Mouse (Mus musculus) left cerebral cortex, adult 18-20 months (tissue): Measurements from ENCODE around the gene Ogdh. TPM values are rescaled to one million over a fixed set of nuclear protein-coding genes. Genes with fewer than 3 reads are reported as not detected.
A peak's percentile ranks its signal among the peaks of the same experiment; 100 is the strongest.
"Not testable (repeated sequence)": the region's sequence is repeated elsewhere in the genome, so short reads cannot be mapped to it uniquely, and the experiment has no call there.

Experiments
- DNase-seq, 2 experiments: peaks; one replicate each; pipeline ENCODE4 v3.0.0; 2021 to 2022; ENCODE audit warnings: low spot score in 2 of 2, mixed read lengths in 1 of 2
- total RNA-seq, 2 experiments: library from RNA; stranded (reverse); gene quantifications; 2 replicates each; pipeline ENCODE4 v1.2.3; 2021

Gene Ogdh
- total RNA-seq, 2 experiments from 2014 or later, result 228 to 260 TPM

DNA sequence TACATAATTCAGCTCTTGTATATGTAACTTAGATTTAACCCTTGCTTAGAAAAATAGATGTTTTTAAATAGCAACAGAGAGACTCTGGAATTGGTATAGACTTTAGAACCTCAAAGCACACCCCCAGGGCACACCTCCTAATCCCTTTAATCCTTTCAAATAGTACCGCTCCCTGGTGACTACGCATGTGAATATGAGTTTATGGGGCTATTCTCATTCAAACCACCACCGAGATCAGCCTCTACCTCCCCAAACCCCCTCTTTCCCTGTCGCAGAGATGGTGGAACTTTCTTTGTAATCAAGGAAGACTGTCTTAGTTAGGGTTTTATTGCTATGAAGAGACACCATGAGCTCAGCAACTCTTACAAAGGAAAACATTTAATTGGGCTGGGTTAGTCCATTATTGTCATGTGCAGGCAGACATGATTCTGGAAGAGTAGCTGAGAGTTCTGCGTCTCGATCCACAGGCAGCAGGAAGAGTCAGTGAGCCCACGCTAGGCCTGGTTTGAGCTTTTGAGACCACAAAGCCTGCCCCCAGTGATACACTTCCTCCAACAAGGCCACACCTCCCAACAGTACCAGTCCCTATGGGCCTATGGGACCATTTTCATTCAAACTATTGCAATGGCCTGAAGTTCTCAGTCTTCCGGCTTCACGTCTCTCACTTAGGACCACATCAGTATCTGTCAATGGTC lies 73.3 kb downstream of the Ogdh start:
- DNase-seq, result no peak

DNA sequence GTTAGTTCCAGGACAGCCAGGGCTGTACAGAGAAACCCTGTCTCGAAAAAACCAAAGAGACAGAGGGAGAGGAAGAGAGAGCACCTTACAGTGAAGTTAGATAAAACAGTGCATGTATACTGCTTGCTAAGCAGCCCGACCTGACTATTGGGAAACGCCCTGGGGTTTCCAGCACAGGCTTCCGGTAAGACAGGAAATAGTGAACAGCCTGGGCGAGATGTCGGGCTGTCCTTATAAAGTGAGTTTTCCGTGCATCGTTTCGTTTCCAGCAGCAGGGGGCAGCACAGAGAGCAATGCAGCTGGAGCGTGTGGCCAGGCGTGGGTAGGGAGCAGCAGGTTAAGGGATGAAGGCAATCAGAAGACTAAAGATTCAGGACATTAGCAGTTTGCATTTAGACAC lies 74.5 kb downstream of the Ogdh start:
- DNase-seq, result peak; percentile 59 to 66

- DNase-seq, result no peak
Observed at GRCm38 (mm10) chr11:6366434-6366833, 75.0 kb downstream of the Ogdh start.

DNA sequence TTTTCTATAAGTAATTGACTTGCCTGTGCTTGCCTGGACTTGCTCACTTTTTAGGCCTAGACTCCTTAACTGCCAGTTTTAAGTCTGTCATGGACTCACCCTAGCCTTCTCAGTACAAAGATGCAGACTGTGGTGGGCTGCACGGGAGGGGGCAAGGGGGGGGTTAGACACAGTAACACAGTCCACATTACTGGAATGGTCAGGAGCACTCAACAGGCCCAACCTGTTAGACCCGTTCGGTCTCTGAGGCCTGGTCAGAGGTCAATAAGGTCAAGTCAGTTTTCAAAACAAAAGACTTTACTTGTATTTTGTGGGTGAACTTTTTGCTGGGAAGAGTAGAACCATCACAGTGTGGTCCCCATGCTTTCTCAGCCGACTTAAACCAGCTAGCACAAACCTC lies 75.7 kb downstream of the Ogdh start:
- no peak for DNase-seq

DNA sequence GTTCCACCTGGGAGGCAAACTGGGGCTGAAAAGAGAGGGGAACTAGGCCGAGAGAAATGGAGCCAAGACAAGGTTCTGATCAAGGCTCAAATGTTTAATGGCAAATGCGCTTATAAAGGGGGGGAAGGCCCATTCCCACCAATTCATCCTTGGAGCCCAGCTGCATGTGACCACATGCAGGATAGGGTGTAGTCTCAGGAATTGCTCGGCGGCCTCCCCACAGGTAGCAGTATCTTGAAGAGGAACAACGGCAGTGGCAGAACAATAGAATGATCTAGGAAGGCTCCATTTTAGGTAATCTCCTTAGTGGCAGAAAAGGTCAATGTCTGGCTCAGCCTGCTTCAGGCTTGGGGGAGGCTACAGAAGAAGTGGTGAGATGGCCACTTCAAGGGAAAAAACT lies 76.6 kb downstream of the Ogdh start:
- not testable (repeated sequence) for DNase-seq

DNA sequence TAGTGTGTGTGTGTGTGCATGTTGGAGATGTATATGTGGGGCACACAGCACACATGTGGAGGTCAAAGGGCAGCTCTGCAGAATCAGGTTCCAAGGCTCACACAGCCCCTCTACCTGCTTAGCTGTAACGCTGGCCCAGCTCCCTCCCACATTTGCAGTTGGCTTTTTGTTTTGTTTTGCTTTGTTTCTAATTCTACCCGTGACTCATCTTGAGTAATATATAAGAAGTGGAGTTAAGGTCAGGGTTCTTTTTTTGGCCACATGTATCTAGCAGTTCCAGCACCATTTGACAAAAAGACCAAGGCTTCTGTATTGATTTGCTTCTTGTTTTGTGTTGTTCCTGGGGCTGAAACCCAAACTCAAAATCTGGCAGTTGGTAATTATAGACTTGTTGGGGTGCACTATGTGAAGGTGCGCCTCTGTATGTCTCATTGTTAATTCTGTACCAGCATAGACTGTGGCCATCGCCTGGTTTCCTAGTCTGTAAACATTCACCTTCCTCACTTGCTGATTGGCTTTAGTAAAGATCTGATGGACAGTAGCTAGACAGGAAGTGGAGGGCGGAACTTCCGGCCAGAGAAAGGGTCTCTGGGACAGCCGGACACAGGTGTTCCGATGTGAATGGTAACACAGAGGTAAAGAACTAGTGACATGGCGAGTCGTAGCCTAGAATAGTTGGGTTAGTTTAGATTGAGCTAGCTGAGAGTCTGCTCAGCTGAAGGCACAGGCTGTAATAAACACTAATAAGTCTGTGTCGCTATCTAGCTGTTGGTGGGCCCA lies 80.1 kb downstream of the Ogdh start:
- no peak for DNase-seq

GRCm38 (mm10) chr11:6372784-6373183 lies 81.4 kb downstream of the Ogdh start:
- no peak for DNase-seq

GRCm38 (mm10) chr11:6380916-6381315 lies 89.5 kb downstream of the Ogdh start:
- no peak for DNase-seq

DNA sequence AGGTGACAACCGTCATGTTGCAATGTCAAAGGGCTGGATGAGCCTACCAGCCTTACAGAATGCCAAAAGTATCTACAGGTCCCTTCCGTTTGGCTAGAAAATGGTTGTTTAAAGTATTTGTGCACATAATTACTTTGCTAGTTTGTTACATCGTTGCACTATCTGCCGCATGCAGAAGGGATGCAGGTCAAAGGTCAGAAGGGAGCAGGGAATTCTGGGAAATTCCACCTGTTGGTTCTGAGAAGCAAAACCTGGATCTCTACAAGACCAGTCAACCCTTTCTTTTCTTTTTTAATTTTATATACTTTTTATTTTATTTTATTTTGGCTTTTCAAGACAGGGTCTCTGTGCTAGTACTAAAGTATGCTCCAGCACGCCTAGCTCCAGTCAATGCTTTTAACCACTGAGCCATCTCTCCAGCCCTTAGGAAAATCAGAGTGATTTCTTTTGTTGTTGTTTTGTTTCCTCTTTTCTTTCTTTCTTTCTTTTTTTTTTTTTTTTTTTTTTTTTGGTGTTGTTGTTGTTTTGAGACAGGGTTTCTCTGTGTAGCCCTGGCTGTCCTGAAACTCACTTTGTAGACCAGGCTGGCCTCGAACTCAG lies 96.8 kb downstream of the Ogdh start:
- no peak for DNase-seq

DNA sequence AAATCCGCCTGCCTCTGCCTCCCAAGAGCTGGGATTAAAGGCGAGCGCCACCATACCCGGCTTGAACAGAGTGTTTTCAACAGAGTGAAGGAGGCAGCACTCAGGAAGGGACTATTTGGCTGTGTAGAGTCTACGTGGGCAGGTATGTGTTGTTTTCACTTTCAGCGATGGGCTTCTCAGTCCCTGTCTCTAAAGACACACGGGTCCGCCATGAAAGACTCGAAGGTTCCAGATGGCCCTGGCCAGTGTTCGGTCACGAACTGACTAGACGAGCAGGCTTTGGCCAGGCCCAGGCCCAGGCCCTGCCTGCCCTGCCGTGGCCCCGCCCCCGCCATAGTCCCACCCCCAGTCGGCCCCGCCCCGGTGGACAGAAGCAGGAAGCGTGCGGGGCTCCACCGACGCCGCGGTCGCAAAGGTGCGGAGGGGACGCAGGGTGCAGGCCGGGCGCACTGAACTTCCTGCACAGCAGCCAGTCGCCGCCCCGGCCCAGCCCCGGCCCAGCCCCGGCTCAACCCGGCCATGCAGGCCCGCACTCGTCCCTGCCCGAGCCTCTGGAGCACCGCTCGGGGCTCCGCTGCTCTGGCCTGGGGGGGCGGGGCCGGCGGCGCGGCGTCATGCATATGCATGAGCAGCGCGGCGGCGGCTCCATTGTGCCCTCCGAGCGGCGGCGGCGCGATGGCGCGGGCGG lies 97.4 kb downstream of the Ogdh start, which contains the start of gene Zmiz2:
TSS of gene Zmiz2 (plus strand) at position 349 of the 688 bp plus-strand sequence.
- peak; percentile 87 to 93 for DNase-seq

DNA sequence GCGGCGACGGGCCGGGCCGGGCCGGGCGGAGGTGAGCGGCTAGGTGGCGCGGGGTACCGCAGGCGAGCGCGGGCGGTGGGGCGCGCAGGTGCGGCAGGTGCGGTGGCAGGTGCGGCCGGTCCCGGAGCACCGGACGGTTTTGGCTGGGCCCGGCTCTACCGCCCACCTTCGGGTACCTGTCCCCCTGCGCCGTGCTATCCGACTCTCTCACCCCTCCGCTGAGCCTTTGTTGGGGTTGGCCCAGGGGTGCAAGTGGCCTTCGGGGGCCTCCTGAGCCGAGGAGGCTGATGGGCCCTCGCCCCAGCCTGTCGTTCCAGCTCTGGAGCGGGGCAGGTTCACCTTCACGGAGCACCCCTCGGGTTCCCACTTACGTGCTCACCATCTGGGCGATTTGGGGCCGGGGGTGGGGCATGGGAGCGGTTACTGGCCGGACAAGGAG lies 98.1 kb downstream of the Ogdh start:
- no peak for DNase-seq

- no peak for DNase-seq
Observed at GRCm38 (mm10) chr11:6390376-6391053, 99.1 kb downstream of the Ogdh start.

GRCm38 (mm10) chr11:6391516-6392276 lies 100.3 kb downstream of the Ogdh start:
- no peak for DNase-seq

DNA sequence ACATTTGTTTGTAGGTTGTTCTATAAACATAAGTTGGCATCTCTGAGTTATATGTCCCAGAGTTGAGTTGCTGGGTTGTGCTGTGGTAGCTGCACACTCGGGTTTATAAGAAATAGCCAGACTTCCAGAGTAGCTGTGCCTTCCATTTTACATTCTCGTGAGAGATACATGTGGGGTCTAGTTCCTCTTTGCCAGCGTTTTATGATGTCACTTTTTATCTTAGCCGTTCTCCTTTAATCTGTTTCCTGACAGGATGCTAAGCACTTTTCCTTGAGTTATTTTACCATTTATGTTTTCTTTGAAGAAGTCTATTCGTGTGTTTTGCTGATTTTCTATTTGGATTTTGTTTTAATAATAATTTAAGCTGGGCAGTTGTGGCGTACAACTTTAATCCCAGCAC lies 101.4 kb downstream of the Ogdh start:
- DNase-seq, result no peak

DNA sequence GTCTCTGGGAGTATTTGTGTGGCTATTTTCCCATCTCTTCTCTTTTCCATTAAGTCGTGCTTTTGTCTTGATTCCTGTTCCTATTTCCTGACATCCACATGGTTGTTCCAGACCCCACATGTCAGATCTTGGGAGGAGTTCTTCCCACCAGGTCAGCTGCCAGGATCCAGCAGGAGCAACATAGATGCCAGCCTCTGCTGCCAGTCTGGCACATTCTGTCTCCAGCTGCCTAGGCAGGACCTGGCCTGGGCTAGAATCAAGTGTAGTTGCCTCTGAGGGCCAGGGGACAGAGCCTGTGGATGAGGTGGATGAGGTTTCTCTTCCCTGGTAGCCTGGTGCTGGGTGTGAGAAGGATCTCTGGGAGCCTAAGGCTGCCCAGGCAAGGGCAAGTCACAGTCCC lies 102.4 kb downstream of the Ogdh start:
- DNase-seq, result no peak

DNA sequence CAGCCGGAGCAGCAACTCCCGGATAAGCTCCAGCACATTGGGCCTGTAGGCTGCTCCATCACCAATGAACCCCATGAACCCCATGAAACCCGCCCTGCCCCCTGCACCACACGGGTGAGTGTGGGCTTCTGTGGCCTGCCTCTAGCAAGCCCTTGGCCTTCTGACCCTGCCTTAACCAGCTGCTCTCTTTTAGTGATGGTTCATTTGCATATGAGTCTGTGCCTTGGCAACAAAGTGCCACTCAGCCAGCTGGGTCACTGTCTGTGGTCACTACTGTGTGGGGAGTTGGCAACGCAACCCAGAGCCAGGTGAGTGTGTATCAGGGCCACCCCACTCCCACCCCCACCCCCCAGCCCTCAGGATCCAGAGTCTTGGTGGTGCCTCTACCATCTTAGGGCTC lies 104.1 kb downstream of the Ogdh start:
- DNase-seq, result no peak

GRCm38 (mm10) chr11:6398141-6398540 lies 106.7 kb downstream of the Ogdh start:
- DNase-seq, result no peak

- peak; percentile 61 to 70 for DNase-seq
Observed at GRCm38 (mm10) chr11:6402515-6403510, 111.4 kb downstream of the Ogdh start.

GRCm38 (mm10) chr11:6403830-6404405 lies 112.5 kb downstream of the Ogdh start:
- no peak for DNase-seq
